Mouse (Mus musculus): ENCODE data around the gene Slc44a3. TPM values are rescaled to one million over a fixed set of nuclear protein-coding genes. Genes with fewer than 3 reads are reported as not detected.

Gene Slc44a3
- polyA plus RNA-seq, 1 experiment from 2014 or later: 25.2 TPM

DNA sequence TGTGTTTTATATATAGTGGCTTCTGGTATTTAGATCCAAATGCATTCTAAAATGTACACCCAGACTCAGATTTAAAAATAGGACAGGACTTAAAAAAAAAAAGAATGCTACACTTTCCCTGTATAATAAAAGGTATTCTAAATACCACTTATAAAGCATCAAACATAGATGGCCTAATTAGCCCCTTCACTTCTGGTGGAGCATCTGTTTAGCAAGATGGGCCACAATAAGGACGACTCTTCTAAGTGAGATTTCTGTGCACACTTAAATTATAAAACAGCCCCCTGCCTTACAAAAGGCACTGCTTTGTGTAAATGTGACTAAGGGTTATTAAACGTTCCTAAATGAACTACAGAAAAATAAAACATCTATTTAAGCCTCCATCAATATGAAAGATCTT lies 47.0 kb downstream of the Slc44a3 start:
- no peak overlapping the region for H3K27ac ChIP-seq (ENCODE audit: low read depth, low read length)
- H3K36me3 ChIP-seq (ENCODE audit: control insufficient read depth, insufficient read depth): 0 out of 2 replicates have a peak, but pooled peaks cover 4% of the 10 kb centered on the region
- no peak for TF ChIP-seq CTCF (IDR thresholded peaks at IDR 0.05; ENCODE audit: low read depth)
- H3K27me3 ChIP-seq (replicated peaks; ENCODE audit: control insufficient read depth, insufficient read depth, low read length): no peaks in the 10 kb centered on the region
- no peak for ATAC-seq
- H3K9me3 ChIP-seq (ENCODE audit: control insufficient read depth): no peaks in the 10 kb centered on the region
- H3K4me1 ChIP-seq (replicated peaks; ENCODE audit: control insufficient read depth, insufficient read depth, low read length): no peaks in the 10 kb centered on the region
- H3K9ac ChIP-seq (ENCODE audit: low read depth, low read length): no peak overlapping the region
- WGBS: 77% methylated on average over 2 of the region's 2 CpGs
- no peak overlapping the region for H3K4me2 ChIP-seq (replicated peaks; ENCODE audit: low read depth)
- no peak overlapping the region for H3K4me3 ChIP-seq (ENCODE audit: low read depth, low read length)

DNA sequence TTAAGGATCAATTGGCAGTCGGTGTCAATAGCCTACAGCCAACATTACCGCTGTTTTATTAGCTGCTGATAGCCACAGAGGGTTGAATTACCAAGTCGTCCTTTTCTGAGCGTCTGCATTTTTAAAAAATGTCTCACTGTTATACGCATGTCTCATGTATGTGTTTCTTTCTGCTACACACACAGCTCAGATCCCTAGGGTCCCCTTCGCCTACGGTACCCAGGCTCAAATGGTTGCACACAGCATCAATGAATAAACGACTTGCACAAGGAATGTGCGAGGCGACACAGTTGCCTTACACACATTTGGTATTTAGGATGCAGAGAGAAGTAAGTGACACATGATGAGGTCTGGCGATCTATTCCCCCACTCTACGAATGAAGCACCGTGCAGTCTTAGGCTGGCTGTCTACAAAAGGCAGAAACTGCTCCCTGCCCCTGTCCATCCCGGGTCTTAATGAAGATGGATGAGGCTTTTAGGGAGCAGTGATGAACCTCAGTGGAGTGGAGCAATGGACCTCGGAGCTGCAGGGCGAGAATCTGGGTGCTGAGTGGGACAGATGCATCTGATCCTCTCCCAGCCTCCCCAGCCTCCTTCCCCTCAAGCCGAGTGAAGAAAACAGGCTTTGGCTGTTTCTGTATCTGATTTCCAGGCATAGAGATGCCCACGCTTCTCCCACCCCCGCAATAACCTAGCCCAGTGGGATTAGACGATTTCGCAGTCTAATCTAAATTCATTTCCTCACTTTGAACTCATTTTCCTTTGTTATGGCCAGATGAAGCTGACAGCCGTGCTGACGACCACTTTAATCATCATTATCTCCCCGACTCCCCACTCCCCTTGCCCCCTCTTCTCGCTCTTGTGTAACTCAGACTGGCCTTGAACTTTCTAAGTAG lies 48.7 kb downstream of the Slc44a3 start:
- 0 out of 2 replicates have a peak, but pooled peaks cover 4% of the 10 kb centered on the region for H3K36me3 ChIP-seq (ENCODE audit: control insufficient read depth, insufficient read depth)
- TF ChIP-seq CTCF (IDR thresholded peaks at IDR 0.05; ENCODE audit: low read depth): no peak
- H3K9me3 ChIP-seq (ENCODE audit: control insufficient read depth): no peaks in the 10 kb centered on the region
- H3K27ac ChIP-seq (ENCODE audit: low read depth, low read length): no peak overlapping the region
- no peak overlapping the region for H3K9ac ChIP-seq (ENCODE audit: low read depth, low read length)
- no peaks in the 10 kb centered on the region for H3K4me1 ChIP-seq (replicated peaks; ENCODE audit: control insufficient read depth, insufficient read depth, low read length)
- 63% methylated on average over 25 of the region's 25 CpGs for WGBS
- H3K4me2 ChIP-seq (replicated peaks; ENCODE audit: low read depth): no peak overlapping the region
- ATAC-seq: no peak
- no peak overlapping the region for H3K4me3 ChIP-seq (ENCODE audit: low read depth, low read length)
- H3K27me3 ChIP-seq (replicated peaks; ENCODE audit: control insufficient read depth, insufficient read depth, low read length): no peaks in the 10 kb centered on the region

DNA sequence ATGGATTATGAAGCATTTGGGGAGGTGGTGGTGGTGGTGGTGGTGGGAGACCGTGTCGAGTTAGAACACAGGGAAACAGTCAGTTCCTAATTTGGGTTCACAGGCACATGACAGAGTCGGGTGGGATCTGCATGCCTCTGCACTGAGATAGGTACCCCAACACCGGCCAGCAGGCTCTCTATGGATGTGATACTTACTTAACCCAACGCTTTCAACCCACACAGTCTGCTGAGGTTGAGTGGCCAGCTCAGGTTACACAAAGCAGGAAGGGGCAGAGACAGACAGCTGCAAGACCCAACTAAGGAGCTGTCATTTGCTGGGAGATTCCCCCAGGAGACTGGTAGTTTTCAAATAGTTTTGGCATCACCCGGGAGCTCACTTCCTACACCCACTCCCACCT lies 50.6 kb downstream of the Slc44a3 start:
- H3K4me2 ChIP-seq (replicated peaks; ENCODE audit: low read depth): no peak overlapping the region
- no peaks in the 10 kb centered on the region for H3K9me3 ChIP-seq (ENCODE audit: control insufficient read depth)
- ATAC-seq: no peak
- H3K9ac ChIP-seq (ENCODE audit: low read depth, low read length): no peak overlapping the region
- H3K27me3 ChIP-seq (replicated peaks; ENCODE audit: control insufficient read depth, insufficient read depth, low read length): no peaks in the 10 kb centered on the region
- no peak for TF ChIP-seq CTCF (IDR thresholded peaks at IDR 0.05; ENCODE audit: low read depth)
- 58% methylated on average over 6 of the region's 6 CpGs for WGBS
- H3K36me3 ChIP-seq (ENCODE audit: control insufficient read depth, insufficient read depth): 0 out of 2 replicates have a peak, but pooled peaks cover 4% of the 10 kb centered on the region
- H3K4me1 ChIP-seq (replicated peaks; ENCODE audit: control insufficient read depth, insufficient read depth, low read length): no peaks in the 10 kb centered on the region
- H3K27ac ChIP-seq (ENCODE audit: low read depth, low read length): no peak overlapping the region
- no peak overlapping the region for H3K4me3 ChIP-seq (ENCODE audit: low read depth, low read length)

DNA sequence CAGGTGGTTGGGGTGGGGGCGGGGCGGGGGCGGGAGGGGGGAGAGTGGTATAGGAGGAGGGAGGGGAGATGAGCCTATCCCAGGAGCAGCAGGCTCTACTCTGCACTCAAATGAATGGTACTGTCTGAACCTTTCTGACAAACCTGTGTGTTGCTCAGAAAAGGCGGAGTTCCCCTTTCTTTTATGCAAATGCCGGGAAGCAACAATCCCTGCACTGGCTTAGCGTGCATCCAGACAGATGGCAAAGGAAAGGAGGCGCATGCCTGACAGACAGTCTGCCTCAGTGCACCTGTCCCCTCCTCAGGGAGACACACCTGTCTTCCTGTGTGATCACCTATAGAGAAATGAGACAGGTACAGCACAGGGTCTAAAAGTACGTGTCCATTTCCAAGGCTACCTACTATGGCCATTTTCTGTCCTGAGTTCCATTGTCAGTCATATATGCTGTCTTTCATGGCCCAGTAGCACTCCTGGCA lies 51.2 kb downstream of the Slc44a3 start:
- Histone ChIP-seq H3K36me3 (ENCODE audit: control insufficient read depth, insufficient read depth) (0 out of 2 replicates have a peak, but pooled peaks cover 4% of the 10 kb centered on the region), H3K4me2 (replicated peaks; ENCODE audit: low read depth) (no peak overlapping the region), H3K4me1 (replicated peaks; ENCODE audit: control insufficient read depth, insufficient read depth, low read length) (no peaks in the 10 kb centered on the region), H3K27ac (ENCODE audit: low read depth, low read length) (no peak overlapping the region), H3K9me3 (ENCODE audit: control insufficient read depth) (no peaks in the 10 kb centered on the region), H3K9ac (ENCODE audit: low read depth, low read length) (no peak overlapping the region), H3K27me3 (replicated peaks; ENCODE audit: control insufficient read depth, insufficient read depth, low read length) (no peaks in the 10 kb centered on the region), H3K4me3 (ENCODE audit: low read depth, low read length) (no peak overlapping the region)
- no peak for ATAC-seq
- 61% methylated on average over 8 of the region's 8 CpGs for WGBS
- no peak for TF ChIP-seq CTCF (IDR thresholded peaks at IDR 0.05; ENCODE audit: low read depth)

DNA sequence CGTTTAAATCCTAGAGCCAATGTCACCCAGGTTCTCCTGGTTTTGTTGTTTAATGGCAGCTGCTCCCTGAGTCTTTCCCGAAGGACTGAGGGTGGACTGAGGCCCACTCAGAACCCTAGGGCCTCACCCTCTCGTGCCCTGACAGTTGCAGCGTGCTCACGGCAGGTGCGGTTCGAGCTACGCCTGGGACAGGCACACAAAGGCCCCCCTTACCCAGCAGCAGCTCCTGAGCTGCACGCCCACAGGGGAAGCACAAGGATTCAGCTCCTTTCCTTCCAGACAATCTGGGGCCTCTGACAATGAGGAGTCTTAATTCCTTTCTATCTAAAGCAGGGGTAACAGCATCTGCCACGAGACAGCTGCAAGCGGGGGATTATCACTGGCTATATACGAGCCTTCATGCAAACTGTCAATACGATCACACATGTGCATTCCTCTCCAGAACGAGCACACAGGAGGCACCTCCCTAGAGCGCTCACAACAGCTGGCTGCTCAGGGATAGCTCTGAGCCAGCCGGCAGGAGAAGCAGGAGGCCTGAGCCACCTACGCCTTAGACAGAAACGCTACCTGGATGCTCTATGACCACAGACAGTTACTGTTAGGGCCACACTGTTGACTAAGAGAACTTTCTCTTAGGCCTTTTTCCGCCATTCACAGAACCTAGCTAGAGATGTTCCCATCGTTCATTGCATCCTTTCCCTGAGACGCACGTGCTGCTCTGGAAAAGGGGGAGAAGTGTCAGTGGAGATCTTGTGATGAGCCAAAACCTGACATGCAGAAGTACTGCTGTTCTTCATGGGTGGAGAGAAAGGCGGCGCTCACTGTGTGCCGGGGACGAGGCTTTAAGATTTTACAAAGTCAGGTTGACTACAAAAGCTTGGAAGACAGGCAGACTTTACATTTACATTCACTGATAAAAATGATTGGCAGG lies 51.9 kb downstream of the Slc44a3 start:
- H3K4me2 ChIP-seq (replicated peaks; ENCODE audit: low read depth): no peak overlapping the region
- H3K27ac ChIP-seq (ENCODE audit: low read depth, low read length): no peak overlapping the region
- 0 out of 2 replicates have a peak, but pooled peaks cover 4% of the 10 kb centered on the region for H3K36me3 ChIP-seq (ENCODE audit: control insufficient read depth, insufficient read depth)
- H3K4me1 ChIP-seq (replicated peaks; ENCODE audit: control insufficient read depth, insufficient read depth, low read length): no peaks in the 10 kb centered on the region
- no peak for ATAC-seq
- no peaks in the 10 kb centered on the region for H3K9me3 ChIP-seq (ENCODE audit: control insufficient read depth)
- no peak overlapping the region for H3K4me3 ChIP-seq (ENCODE audit: low read depth, low read length)
- H3K9ac ChIP-seq (ENCODE audit: low read depth, low read length): no peak overlapping the region
- WGBS: 66% methylated on average over 26 of the region's 26 CpGs
- no peaks in the 10 kb centered on the region for H3K27me3 ChIP-seq (replicated peaks; ENCODE audit: control insufficient read depth, insufficient read depth, low read length)
- TF ChIP-seq CTCF (IDR thresholded peaks at IDR 0.05; ENCODE audit: low read depth): no peak

GRCm38 (mm10) chr3:121474738-121475137 lies 57.5 kb downstream of the Slc44a3 start:
- H3K36me3 ChIP-seq (ENCODE audit: control insufficient read depth, insufficient read depth): no peaks in the 10 kb centered on the region
- H3K4me2 ChIP-seq (replicated peaks; ENCODE audit: low read depth): no peak overlapping the region
- ATAC-seq: no peak
- H3K9me3 ChIP-seq (ENCODE audit: control insufficient read depth): no peaks in the 10 kb centered on the region
- no peak overlapping the region for H3K27ac ChIP-seq (ENCODE audit: low read depth, low read length)
- H3K27me3 ChIP-seq (replicated peaks; ENCODE audit: control insufficient read depth, insufficient read depth, low read length): no peaks in the 10 kb centered on the region
- WGBS: 77% methylated on average over 3 of the region's 3 CpGs
- H3K4me3 ChIP-seq (ENCODE audit: low read depth, low read length): no peak overlapping the region
- H3K4me1 ChIP-seq (replicated peaks; ENCODE audit: control insufficient read depth, insufficient read depth, low read length): no peaks in the 10 kb centered on the region
- no peak for TF ChIP-seq CTCF (IDR thresholded peaks at IDR 0.05; ENCODE audit: low read depth)
- no peak overlapping the region for H3K9ac ChIP-seq (ENCODE audit: low read depth, low read length)

Measured in intestine, postnatal 0 days (tissue).